Mouse (Mus musculus) thymus, postnatal 4 days (tissue): ENCODE results near the gene Slc8a1.

Experiments
- DNase-seq: peaks from one replicate; pipeline ENCODE4 v3.0.0; 2021

The Slc8a1 gene

DNA sequence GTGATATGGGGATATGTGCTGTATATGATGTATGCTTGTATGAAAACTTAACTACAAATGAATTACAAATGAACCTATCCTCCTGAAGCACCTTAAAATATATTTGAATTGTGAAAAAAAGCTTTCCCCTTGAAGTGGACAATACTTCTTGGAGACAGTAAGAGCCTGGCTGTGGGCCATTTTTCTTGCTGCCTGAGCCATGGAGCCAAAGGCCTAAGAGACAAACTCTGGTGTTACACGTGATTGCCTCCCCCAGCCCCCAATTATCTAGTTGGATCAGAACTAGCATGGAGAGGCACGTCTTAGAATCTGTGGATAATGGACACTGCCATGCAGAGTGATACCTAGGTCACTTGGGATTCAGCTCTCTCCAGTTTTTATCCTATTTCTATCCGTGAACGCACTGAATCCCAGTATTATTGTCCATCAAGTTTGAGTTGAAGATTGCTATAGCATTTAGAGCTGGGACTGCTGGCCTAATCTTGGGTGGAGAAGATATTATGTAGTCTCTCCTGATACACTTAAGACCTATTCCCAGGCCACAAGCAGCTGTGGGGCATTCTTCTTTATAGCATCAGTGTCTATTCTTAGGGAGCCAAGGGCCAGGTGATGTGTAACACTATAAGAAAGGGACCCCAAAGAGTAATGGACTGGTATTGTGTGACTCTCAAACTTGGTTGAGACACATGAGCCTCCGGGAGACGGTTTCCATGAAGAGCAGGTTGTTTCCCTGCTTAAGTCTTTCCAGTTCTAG is 321.6 kb downstream of the Slc8a1 start:
- DNase-seq: no peak

DNA sequence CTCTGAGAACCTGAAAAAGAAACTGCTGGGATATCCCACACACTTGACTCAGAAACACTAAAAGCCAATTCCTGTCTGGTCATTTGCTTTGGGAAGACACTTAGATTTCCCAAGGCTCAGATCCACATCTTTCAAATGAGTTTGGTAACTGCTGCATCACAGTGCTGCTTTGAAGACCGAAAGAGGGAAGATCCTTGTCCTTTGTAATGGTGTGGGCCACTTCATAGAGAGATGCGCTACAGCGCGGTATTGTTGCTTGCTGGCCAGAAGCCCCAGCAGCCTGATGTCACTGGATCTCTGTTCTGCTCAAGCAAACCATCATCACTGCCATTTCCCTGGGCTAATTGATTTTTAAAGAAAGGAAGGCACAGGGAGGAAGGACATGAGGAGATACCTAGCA is 325.4 kb downstream of the Slc8a1 start:
- no peak for DNase-seq

DNA sequence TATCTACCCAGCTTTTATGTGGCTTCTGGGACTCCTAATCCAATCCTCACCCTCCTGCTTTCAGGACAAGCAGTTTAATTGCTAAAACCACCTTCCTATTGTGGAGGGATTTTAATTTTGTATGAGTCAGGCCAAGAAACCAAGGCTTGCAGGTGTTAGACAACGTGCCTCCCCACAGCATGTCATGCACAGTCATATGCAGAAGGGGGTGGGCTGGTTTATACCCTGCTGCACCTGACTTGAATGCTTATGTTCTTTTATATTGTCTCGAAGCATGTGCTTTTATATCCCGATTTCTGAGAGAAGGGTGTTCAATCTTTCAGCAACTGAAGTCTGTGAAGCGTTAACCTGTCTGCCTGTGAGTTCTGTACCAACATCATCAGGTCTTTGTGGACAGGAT is 334.0 kb downstream of the Slc8a1 start:
- no peak for DNase-seq

DNA sequence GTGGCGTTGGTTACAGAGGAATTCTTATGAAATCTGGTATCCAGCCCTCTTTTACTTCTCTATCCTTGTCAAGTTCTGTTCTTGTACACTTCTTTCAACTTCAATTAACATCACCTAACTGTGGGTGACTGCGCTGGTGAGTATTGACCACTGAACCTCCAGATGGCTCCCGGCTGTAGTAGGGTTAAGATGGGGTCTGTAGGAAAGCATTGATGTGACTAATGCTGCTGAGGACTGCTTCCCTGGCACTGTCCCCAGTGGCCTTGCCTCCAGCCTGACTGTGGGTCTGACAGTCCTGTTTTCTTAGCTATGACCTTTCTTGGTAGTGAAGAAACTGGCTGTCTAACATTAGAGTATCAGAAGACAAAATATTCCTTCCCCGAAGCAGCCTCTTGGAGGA is 335.1 kb downstream of the Slc8a1 start:
- no peak for DNase-seq

DNA sequence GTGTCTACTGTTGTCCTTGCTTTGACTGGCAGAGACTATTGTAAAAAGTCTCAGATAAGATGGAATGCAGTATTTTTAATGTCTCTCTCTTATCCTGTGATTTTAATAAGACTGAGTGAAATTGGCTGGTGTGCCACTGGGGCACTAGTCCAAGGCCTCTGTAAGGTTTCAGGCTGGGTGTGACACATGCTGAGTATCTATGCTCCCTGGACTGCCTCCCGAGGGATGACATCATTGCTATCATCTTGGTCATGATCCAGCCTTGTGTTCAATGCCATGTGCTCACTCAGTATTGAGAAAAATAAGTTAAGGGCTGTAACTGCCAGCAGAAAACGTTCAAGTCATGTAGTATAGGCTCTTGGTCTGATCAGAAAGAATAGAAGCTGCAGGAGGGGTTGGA is 335.5 kb downstream of the Slc8a1 start:
- no peak for DNase-seq

DNA sequence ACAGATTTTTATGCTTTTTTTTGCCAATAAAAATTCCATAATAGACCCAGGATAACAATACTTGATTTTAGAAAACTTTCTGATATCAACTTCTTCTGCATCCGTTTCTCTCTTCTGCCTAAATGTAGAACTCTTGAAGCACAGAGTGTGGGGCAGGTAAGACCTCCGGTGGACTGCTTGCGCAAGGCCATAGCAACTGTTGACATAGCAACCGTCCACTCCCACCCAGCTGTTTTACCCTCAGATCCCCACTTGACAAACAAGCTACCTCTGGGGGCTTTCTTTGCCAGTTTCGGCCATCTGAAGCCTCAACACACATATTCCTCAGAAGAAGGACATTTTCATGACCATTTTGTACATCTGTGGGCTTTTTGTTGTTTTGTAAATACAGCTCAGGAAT is 337.8 kb downstream of the Slc8a1 start:
- DNase-seq: no peak

DNA sequence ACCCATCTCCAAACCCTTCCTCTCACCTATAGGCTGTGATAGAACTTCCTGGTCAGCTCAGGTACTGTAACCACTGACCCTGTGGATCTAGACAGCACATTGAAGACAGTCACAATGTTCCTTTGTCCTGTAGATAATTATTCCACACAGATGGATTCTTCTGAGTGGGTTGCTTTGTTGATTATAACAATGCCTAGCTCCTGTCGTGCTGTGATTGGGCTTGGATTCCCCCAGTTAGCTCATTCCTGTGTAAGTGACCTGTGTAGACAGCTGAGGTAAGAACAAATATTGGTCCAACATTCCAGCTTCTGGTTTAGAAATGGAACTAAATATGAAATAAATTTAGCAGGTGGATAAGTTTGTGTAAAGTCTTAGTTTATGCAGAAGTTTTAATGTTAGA is 340.7 kb downstream of the Slc8a1 start:
- DNase-seq: no peak

DNA sequence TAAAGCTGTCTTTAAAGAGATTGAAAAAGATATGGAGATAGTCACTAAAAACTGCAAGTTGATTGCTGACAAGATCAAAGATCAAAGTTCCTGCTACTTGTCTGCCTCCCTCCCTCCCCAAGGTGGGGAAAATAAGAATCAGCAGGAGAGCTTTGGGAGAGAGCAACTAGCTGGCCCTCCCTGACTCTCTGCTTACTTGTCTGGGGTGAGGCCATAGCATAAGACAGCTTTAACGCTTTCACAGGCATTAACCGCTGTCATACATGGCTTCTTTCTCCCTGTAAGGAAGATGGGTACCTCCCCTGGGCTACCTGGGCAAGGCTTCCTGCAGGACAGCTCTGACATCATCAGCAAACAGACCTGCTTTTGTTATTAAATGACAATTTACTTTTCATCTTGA is 344.1 kb downstream of the Slc8a1 start:
- no peak for DNase-seq

DNA sequence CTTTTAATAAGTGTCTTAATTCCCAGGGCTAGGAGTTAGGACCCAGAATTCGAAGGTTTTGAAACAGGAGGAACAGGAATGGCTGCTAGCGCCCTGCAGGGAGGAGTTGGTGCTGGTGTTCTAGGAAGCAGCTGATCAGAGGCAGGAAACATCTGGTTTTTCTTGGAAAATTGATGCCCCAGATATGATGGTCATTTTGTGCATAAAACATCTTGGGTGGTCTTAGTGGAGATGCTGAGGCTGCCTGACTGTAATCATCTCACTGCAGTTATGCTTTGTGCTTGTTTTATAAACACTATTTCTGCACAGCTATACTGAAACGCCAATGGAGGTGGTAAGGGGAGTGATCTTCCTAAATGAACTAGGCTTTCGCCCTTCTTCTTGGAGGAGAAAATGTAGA is 345.1 kb downstream of the Slc8a1 start:
- no peak for DNase-seq

DNA sequence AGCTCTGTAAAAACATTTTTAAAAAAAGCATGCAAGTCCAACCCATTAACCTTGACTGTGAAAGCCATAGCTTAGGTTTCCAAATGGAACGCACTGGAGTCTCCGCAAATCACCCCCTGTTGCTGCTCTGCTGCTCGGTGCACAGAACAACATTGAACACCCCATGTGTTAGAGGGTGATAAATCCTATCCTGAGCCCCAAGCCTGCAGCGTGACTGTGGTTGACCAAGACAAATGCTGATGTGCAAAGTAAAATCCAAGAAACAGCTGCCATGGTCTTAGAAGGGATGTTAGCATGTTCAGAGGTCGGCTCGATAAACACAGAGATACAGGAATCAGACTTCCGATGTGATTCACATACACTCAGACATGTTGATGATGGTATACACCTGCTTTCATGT is 346.7 kb downstream of the Slc8a1 start:
- DNase-seq: no peak

DNA sequence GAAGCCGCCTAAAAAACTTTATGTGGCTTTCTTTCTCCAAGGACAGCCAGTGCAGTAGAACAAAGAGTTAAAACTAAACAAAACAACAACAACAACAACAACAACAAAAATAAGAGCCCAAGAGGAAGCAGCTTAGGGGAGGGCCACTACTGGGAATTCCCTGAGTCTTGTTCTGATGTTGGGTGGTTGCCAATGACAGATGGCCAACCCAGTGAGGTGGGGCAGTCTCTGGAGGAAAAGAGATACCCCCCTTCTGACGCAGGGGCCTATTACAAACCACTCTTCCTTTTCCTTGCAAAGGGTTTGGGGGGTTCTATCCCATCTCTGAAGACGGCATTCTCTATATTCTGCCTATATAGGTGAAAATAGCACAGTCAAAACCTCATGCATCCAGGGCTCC is 347.4 kb downstream of the Slc8a1 start:
- no peak for DNase-seq

DNA sequence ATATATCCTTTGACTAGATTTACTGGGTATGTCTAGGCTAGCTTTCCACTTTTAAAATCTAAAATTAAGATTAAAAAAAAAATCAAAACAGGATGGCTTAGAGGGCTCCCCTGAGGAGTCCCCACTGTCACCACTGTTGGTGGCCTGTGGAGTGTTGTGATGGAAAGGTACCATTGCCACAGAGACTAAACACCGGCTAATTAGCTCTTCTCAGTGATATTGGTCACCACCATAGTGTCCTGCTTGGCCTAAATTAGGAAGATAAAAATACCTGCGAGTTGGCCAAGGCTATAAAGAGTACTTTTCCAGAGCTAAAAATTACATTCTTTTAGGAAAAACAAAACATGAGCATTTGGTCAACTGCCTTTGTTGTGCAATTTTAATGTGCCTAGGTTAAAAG is 352.1 kb downstream of the Slc8a1 start:
- no peak for DNase-seq

DNA sequence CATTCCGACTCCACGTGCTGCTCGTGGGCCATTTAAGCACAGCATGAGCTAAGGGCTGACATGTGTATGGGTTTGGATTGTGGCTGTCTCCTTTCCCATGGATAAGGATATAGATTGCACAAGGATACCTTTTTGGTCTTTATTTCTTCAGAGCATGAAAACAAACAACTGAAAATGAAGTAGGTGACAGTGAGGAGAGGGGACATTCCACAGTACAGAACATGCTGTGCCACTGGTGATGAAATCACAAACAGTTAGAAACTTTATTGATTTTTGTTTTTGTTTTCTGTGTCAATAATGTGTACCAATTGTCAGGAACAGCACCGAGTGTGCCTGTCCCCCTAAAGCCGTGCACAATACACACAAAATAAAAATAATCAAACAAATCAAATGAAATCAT is 352.7 kb downstream of the Slc8a1 start:
- DNase-seq: no peak

DNA sequence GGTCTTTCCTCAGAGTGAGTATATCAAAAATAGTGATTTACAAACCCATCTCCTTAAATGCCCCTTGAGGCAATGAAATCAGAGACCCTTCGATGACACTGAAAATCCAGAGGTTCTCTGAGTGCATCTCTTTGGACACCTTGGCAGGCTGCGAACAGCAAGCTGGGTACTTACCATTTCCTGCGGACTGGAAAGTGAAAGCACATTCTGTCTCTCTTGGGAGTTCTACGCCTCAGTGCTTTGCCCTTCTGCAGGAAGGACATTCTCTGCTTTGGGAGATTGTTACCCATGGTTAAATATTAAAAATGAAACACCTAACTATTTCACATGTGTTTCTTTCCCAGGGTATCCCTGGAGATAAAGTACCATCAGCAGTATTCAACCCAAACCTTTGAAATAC is 354.7 kb downstream of the Slc8a1 start:
- no peak for DNase-seq

DNA sequence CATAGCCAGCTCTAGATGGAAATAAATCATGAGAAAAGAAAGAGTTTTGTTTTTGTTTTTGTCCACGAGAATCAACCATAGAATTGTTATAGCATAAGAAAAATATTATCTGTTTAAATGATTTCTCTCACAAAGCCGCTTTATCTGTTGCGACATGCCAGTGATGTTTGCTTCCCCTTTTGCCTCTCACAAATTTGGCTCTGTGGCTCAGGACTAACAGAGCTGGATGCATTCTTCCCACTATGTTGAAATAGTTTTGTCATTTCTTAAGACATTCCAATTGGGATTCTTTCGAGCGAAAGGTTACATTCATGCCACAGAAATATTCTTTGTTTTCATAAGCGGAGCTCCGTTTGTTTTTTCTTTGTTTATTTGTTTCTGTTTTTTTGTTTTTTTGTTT is 359.7 kb downstream of the Slc8a1 start:
- no peak for DNase-seq

DNA sequence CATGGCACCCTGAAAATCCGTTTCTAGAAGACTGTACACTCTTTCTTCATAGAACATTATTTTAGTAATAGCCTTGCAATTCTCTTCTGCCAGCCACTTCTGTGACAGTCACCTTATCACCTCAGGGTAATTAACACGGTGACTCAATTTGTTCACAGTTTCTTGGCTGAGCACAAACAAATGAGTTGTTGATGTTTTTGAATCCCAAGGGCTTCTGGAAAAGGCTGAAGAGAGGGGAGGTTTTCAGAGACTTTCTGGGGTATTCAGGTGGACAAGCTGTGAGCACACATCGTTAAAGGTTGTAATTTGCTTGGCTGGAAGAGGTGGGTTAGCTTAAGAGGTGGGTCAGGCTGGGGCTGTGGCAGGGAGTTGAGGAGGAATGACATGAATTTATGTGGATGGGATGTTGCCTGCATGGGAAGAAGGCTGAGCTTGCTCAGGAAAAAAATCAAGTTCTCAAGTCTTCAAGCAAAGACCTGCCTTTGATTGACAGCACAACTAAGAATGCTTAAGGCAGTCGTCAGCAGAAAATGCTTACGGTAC is 360.3 kb downstream of the Slc8a1 start:
- no peak for DNase-seq

DNA sequence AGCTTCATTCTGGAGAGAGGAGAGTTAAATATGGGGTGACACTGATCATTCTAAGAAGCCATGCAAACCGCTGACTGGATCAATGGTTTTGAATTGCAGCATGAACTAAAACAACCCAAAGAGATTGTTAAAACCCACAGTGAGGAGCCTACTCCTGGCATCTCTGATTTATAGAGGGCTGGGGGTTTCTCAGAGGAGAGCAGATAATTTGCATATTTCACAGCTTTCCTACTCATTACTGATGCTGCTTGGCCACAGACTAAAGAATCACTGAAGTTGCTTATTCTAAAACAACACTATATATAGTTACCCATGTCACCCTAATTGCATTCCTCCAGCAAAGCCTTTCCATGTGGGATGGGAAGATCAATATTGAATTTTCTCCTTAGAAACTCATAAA is 361.0 kb downstream of the Slc8a1 start:
- DNase-seq: no peak

DNA sequence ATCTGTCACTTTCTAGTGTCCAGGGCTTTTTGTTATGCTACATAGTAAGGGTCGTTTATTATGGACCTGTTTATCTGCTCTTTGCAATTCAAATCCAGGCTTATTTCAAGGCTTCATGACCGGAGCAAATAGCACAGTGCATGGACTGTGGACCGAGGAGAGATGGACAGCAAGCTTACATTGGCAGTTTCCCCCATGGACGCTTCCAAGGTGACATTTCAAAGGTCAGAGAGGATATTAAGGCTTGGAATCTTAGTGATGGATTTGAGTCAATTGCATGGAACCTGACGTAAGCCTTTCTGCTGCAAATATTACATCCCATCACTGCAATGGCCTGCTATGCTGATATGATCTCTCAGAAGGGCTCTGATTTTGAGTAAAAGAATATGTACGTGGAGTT is 362.3 kb downstream of the Slc8a1 start:
- no peak for DNase-seq

DNA sequence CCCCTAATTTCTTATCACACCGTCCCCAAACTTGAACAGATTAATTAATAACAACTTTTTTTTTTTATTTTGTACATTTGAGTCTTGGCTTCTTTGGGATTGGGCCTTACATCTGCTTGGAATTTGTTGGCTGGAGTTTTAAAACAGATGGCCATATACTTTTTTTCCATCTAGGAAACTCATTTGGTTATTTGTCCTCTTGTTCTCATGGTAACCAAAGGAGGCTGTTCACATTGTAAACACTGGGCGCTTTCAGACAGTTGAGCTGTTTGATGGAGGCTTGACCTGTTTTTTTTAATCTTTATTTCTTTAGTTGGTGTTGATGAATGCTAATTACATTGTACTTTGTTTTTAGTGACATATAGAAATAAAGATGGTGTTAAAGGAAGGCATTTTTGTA is 369.1 kb downstream of the Slc8a1 start:
- no peak for DNase-seq

DNA sequence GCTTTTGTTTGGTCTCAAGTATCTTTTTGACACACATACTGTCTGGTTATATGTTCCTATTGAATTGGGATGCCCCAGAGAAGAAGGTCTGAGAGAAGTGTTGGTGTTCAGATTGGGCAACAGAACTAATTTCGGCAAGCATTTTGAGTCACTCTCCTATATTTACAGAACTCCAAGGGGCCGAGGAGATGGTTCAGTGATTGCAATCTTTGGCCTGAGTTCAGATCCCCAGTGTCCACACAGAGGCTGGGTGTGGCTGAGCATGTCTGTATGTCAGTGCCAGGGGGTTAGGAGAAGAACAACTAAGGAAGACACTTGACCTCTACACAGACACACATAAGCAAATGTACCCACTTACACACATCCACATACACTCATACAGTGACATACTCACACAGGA is 369.7 kb downstream of the Slc8a1 start:
- DNase-seq: no peak

DNA sequence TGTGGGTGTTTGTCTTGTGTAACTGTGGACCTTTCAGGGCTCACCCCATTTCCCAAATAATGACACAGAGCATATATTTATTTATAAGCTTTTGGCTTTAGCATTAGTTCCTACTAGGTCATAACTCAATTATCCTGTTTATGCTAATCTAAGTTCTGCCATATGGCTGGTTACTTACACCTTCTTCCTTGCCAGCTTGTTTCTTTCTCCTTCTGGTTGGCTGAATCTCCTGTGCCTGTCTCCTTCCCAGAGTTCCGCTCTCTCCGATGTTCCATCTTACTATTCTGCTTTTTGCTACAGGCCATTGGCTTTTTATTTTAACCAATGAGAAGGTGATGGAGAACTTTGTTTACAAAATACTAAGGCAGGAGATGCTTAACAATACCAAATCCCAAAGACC is 374.8 kb downstream of the Slc8a1 start:
- DNase-seq: no peak

DNA sequence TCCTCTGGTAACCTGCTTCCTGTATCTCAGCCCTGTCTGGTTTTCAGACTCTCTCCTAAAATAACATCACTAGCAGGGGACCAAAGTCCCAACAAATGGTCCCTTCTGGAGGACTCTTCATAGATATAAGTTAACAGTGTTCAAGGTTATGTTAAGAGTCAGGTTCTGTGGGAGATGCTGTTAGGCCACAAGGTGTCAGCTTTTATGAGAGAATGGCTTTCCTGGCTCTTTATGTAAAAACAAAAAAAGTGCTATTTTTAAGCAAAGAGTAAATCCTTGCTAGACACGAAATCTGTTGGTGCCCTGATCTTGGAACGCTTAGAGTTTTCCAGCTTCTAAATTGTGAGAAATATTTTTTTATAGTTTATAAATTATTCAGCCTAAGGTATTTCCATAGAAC is 377.6 kb downstream of the Slc8a1 start:
- no peak for DNase-seq

DNA sequence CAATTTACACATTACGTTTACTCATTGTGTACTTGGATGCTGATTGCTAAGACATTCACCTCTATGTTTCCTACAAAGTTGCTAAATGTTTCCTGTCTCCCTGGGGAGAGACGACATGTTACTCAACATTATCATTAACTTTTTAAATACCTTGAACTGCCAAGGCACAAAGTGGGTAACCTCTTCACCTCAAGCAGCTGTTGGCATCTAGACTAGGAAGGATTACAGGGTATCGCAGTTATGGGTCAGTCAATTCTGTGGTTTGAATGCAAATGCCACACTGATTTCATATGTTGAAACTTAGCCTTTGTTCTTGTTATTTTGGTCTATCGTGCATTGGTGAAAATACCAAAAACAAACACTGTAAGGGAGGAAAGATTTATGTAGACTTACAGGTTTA is 378.1 kb downstream of the Slc8a1 start:
- DNase-seq: no peak

DNA sequence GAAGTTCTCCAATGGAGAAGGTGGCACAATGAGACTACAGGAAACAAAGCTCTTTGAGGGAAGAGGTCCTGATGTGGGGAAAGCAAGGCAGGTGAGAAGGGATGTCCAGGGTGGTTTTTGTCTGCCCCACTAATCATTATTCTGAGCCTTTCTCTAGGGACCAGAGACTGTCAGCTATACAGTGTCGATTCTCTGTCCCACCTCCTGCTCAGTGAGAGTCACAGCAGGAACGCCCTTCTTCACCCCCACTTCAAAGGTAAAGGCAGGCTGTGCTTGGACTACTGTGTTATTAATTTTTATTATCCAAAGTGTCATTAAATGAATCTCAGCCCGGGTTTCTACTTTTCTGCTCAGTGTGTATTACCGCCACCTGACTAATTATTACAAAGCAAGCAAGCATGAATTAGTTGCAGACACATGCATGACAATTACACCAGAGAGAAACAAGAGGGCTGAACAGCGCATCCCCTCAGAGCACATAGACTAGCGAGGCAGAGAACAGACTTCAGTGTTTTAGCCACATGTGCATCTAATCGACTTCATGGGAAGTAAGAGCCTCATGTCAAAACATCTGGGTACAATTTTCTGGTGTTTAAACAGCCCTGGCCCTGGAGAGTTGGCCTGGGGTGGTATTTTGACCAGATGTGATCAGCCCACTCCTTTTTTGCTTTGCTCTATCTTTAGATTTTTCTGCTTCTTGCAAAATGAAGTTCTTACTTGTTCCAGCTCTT is 402.0 kb downstream of the Slc8a1 start:
- DNase-seq: no peak

DNA sequence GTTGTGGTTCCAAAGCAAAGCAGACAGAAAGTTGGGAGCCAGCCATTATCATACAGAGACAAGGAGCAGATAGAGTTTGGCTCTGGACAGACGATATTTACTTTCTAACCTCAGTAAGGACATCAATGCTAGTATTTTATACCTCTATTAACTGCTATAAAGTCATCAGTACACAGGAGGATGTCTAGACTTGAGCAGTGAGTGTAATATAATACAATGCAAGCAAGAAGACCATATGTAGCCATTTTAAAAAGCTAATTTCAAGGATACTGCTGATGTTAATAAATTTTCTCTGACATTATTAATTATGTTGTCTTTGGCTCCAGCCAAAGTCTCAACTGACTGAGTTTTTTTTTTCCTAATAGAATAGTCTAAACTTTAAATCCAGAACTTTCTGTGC is 402.7 kb downstream of the Slc8a1 start:
- no peak for DNase-seq
